Mouse (Mus musculus): Measurements from ENCODE around the gene Gh.

The Gh gene

DNA sequence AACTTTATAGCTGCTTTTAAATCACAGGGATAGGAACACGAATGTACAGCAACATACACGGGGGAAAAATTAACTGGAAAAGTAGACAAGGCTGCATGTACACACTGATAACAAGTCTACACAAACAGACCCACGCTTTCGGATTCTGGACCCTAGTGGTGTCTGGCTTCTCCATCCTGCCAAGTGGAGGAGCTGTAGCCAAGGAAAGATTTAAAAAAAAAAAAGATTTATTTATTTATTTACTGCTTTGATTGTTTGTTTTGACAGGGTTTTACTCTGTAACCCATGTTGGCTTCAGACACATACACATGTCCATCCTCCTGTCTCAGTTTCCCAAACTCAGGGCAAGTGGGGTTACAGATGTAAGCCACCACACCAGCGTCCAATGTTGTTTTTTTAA lies 5.8 kb upstream of the Gh start:
- no peak for DNase-seq

DNA sequence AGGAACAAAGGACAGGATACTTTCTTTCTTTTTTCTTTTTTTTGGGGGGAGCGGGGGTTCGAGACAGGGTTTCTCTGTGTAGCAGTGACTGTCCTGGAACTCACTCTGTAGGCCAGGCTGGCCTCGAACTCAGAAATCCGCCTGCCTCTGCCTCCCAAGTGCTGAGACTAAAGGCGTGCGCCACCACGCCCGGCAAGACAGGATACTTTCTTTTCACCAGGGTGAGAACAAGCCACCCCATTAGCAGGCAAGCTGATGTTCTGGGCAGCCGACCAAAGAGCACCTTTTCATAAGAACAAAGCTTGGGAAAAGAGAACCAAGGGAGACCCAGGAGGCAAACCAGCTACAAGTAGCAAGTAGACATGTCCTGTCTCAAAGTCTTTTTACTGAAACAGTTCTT lies 5.1 kb upstream of the Gh start:
- DNase-seq, result no peak

DNA sequence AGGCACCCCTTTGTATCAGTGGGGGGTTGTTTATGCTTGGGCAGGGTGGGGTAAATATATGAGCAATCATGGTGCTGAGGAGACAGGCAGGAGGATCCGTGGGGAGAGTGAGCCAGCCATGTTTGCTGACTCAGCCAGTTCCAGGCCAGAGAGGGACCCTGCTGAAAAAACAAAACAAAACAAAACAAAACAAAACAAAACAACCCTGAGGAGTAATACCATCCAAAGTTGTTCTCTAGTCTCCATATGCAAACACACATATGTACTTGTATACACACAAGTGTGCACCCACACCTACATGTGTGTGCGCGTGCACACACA lies 4.4 kb upstream of the Gh start:
- no peak for DNase-seq

- no peak for DNase-seq
Measured at GRCm38 (mm10) chr11:106305348-106306064, 3.8 kb upstream of the Gh start.

- peak; percentile 64 for DNase-seq
Measured at GRCm38 (mm10) chr11:106302634-106303033, 969 bp upstream of the Gh start.

DNA sequence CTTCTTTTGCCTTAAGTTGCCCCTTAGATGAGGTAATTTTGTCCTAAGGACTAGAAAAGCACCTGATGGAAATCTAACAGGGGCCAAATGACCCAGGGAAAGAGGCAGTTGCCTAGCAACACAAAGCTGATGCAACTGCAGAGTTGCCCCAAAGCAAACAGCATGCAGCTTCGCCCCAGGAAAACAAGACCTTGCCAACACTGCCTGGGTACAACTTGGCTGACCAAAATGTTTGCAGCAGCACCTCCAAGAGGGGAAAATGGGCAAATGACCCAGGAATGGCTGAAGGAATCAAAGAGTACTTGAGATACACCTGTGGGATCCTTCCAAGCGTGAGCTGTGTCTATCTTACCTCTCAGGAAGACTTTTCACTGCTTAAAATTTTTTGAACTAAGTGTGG lies 9.8 kb downstream of the Gh start:
- peak; percentile 83 for DNase-seq

GRCm38 (mm10) chr11:106290376-106290775 lies 11.3 kb downstream of the Gh start:
- peak; percentile 23 for DNase-seq

DNA sequence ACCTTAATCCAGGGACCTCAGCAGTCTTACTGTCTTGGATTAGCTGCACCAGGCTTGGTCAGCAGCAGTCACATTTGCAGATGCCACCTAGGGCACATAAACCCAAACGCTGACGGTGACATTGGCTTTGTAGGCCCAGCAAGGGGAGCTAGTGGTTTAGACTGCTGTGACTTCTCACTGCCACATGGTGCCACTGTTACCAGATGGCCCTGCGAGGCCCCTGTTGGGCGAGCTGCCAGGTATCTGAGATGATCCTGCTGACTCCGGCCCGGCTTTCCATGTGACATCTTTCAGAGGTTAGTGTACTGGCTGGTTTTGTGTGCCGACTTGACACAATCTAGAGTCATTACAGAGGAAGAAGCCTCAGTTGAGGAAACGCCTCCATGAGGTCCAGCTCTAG lies 12.3 kb downstream of the Gh start:
- peak; percentile 90 for DNase-seq

- peak; percentile 84 for DNase-seq
Measured at GRCm38 (mm10) chr11:106286987-106287386, 14.7 kb downstream of the Gh start.

DNA sequence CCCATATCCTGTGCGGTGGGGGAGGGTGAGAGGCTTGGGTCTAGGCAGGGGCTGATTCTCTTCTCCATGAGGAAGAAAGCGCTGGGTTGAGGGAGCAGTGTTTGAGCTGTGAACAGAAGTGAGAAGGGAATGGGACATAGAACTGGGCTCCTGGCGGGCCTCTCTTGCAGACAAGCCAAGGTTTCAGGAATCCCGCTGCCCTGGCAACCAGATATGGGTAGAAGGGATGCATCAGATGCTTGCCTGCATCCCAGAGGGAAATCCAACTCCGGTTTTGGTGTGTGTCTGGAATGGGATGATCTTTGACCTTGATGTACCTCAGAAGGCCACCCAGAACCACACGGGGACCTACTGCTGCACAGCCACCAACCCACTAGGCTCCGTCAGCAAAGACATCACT lies 15.5 kb downstream of the Gh start:
- peak; percentile 51 for DNase-seq

- peak; percentile 35 for DNase-seq
Measured at GRCm38 (mm10) chr11:106284126-106284525, 17.5 kb downstream of the Gh start.

- peak; percentile 41 for DNase-seq
Measured at GRCm38 (mm10) chr11:106283371-106283770, 18.3 kb downstream of the Gh start.

DNA sequence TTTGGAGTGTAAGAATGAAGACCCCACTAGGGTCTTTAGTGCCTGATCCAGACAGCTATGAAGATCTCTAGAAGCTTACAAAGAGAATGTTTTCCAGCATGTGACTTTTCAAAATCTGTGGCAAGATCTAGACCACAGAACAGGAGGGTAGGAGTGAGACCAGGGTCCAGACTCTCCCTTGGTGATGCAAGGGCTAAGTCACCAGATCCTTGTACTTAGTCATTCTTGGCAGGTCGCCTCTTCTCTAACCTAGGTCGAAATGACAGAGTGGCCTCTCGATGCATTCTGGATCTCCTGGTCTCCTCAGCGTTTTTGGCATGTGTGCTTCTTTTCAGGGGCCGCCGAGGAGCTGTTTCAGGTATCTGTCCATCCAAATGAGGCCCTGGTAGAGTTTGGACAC lies 19.2 kb downstream of the Gh start:
- DNase-seq, result no peak

DNA sequence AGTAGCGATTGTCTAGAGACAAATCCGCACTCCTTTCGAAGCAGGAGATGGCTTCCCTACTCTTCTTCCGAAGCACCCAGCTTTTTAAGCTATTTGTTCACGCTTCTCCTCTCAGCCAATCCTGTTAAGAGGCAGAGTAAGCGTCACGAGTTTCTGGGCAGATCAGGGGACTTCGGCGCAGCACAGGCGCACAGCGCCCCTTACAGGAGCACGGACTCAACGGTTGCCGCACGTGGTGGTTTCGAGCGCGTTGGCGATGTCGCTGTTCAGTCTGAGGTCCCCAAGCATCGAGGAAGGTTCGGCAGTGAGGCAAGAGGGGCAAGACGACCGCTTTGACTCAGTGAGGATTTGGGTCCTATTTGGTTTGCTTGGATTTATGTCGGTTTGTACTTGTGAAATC lies 25.2 kb downstream of the Gh start, which contains the start of gene Tcam1:
TSS of gene Tcam1 (plus strand) at position 219 of the 400 bp plus-strand sequence.
- DNase-seq, result peak; percentile 96

DNA sequence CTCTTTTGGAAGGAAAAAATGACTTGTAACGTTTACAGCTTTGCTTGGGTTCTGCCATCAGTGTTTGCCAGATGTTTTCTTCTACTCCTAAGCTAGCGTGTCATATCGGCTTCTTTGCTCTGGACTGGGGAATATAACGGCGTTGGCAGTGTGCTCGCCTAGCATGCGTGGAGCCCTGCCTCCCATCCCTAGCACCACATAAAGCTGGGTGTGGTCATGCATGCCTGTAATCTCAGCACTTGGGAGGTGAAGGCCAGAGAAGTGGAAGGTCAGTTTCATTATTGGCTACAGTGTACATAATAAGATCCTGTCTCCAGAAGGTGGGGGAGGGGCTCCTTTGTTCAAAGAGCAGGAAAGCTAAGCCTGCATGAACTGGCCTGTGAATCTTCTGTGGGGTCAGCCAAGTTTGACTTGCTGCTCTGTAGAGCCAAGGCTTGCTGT lies 26.7 kb downstream of the Gh start:
- peak; percentile 35 for DNase-seq

DNA sequence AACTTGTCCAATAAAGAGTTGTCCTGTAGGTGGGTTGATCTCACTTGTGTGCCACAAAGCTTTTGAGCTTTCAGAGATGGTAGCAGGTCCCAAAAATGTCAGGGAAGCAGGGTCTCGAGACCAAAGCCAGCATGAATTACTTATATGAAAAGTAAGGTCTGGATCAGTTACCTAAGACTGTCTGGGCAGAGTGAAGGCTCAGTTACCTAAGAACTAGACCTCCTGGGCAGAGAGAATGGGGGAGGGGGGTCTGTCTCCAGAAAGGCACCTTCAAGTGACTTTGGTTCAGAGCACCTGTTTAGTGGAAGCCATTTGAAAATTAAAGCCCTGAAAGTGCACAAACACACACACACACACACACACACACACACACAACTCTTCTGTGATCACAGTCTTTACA lies 27.3 kb downstream of the Gh start:
- DNase-seq, result no peak

DNA sequence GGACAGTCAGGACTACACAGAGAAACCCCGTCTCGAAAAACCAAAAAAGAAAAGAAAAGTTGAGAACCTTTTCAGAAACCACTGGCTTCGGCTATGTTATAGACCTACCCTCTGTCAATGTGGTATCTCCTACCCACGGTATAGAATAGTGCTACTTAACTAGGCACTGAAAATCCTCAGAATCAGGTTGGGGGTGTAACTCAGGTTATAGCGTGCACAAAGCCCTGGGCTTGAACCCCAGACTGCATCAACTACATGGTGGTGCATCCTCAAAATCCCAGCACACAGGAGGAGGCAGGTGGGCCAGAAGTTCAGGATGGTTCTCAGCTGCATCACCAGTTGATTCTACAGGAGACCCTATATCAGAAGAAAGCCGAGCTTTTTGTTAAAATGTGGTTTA lies 27.9 kb downstream of the Gh start:
- no peak for DNase-seq

GRCm38 (mm10) chr11:106273311-106273684 lies 28.4 kb downstream of the Gh start:
- DNase-seq, result no peak

DNA sequence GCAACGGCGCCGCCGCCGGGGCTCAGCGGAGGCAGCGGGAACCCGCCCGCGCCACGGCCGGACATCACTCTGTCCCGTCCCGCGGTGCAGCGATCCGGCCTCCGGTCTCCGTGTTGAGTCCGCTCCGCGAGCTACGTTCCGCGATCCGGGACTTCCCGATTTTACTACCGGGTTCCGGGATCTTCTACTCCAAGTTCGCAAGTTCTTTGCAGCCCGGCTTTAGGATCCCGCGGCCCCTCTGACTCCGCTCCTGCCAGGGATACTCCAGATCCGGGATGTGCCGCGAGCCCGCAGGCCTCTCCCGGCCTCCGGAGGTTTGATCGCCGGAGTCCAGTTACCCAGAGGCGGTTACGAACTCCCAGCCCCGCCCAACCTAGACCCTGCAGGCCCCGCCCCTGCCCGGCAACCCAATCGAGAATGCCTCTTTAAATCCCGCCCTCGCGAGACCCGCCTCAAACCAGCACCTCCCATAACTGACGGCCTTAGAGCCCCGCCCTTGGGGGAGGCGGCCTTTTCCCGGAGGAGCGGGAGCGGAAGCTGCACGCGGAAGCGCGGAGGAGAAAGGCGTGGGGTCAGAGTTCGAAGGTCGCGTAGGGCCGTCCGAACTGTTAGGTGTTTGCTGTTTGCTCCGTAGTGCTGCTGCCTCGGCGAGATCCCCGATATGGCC lies 28.9 kb downstream of the Gh start, which contains the start of gene Smarcd2:
TSS of gene Smarcd2 (minus strand) at position 329 of the 667 bp plus-strand sequence.
- peak; percentile 98 for DNase-seq

GRCm38 (mm10) chr11:106271794-106272643 lies 29.6 kb downstream of the Gh start:
- peak; percentile 63 for DNase-seq

DNA sequence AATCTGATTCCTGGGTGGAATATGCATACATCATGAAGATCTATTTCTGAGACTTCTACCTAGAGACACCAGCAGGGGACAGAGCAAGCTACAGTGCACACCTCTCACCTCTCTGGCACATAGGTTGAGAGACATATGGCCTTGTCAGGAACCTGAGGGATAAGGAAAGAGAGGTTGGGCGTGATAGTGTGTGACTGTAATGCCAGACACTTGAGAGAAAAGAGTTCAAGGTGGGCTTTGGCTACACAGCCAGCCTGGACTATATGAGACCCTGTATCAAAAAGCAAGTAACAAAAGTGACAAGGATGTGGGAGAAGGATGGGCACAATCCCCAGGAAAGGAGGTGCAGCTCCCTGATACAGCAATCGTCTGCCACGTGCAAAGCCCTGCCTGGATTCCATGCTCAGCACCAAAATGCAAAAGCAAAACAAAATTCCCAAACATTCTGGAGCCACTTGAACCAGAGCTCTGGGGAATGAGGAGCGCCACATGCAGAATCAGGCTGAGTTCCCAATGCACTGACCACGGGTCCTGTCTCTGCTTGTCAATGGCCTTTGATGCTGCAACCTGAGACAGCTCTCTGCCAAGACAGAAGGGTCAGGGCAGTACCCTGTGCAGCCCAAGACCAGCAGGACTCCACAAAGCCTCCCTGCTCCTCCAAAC lies 30.4 kb downstream of the Gh start:
- DNase-seq, result peak; percentile 55

DNA sequence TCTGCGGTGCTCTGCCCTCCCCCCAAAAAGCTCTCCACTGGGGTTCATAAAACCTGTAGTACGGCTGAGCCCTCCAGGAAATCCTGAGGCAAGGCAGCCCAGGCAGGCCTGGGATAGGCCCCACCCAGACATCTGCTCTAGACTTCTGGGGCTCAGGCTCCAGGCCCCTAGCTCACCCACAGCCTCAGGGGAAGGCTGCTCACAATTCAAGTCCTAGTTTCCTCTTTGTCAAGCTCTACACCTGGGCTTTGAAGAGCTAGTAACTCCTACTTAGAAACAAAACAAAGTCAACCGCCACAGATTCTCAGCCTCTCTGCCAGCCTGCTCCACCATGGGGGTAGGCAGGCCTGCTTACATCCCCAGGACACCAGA lies 32.6 kb downstream of the Gh start:
- DNase-seq, result peak; percentile 59
